Mouse (Mus musculus) liver, postnatal 0 days (tissue): ENCODE measurements around the gene Bach2.

ENCODE experiments used
- CTCF ChIP-seq: sonication (generic); IDR thresholded peaks from 2 replicates; pipeline ENCODE4 v1.5.1; 2016; ENCODE audit warnings: antibody characterized with exemption, low read depth
- EP300 ChIP-seq: IDR thresholded peaks from 2 replicates; pipeline ENCODE4 v1.6.1; 2016; ENCODE audit warnings: antibody characterized with exemption, low read depth, mild to moderate bottlenecking

DNA sequence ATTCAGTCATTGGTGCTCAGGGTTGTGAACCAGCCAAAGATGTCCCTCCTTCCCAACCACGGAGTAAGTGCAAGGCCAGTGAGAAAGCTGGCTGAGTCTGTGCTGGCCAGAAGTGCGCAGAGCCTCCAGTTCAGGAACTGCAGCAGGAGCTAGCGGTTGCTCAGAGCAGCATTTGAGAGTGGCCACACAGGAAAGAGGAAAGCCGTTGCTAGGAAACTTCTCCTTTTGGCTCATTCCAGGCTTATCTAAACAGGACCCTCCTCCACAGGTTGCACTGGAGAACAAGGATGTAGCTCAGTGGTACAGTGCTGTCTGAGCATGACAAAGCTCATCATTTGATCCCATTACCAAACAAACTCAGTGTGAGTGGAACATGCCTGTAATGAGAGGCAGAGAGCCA lies 114.2 kb downstream of the Bach2 start:
- TF ChIP-seq CTCF = no peak
- TF ChIP-seq EP300 = no peak
